Mouse (Mus musculus): ENCODE measurements around the gene Brd3.

Brd3 gene

DNA sequence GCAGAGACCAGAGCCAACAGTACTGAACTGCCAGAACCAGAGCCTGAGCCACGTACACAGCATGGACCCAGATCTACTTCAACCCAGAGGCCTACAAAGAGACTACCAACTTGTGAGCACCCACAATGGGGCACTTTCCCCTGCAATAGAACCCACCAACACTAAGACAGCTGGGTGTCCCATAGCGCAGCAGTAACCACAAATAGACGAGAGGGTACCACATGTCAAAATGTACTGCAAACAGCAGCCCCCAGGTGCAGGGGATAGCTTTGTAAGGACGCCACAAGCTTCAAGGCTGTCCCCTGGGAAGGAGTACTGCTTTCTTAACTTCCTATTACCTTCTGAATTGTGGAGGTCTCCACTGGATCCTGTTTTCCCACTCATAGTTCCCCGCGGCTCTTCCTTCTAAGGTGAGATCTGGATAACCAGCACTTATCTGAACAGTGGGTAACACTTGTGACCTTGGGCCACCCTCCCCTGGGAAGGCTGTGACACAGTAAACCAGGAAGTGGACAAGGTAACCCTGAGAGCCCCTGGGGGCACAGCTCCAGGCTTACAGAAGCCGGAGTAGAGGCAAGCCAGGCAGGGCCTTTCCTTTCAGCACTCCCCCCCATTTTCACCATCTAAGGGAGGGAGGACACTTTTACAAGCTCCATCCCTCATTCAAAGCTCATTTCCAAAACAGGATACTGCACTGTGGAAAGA, 34.2 kb downstream of the Brd3 start:
- DNase-seq (ENCODE audit: low read depth in 2 of 2, low spot score in 2 of 2): no peak

DNA sequence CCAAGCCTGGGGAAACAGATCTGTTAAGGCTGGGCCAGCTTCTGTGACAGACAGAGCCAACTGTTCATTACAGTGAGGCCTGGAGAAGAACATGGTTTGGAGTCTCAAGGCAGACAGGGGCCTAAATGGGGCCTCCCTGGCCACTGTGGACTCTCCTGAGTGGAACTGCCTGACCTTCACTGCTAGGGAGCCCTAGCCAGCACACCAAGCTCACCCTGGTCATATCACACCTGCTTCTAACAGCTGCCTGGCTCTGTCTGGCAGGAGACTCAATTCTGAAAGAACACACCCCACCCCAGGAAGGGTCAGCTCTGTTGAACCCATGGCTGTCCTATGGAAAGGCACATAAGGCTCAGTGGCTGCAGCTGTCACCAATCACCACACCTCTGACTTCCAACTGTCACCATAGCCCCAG, 36.3 kb downstream of the Brd3 start:
- no peak for DNase-seq (ENCODE audit: low read depth in 2 of 2, low spot score in 2 of 2)

DNA sequence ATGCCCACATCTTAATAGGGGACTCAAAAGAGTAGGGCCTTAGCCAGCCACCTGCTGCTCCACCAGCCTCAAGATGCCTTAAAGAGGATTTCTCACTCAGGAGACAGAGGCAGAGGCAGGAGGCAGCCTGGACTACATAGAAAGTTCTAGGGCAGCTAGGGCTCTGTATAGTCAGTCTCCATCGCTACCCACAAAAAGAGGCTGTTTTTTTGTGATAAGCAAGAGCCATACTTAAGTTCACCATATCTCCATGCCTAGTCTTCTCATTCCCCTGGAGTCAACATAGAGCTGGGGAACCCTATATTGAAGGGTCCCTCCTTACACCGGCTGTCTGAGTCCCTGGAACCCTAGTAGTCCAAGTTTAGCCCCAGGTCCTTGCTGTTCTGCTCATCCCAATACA, 36.9 kb downstream of the Brd3 start:
- DNase-seq (ENCODE audit: low read depth in 2 of 2, low spot score in 2 of 2): no peak

DNA sequence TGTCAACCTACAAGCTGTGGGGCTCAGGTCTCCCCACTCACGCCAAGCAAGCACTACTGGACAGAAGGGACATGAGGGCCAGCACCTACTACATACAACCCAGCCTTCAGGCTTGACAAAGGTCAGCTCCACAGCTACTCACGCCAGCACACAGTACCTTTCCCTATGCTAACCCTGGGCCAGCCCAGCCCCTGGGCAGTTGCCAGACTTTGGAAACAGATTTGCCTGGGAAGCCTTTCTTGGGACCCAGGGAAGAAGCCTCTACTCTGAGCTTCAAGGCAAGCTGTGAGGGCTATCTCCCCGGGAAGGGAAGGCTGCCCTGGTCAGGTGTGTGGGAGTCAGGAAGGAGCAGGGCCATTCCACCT, 37.5 kb downstream of the Brd3 start:
- DNase-seq (ENCODE audit: low read depth in 2 of 2, low spot score in 2 of 2): no peak

GRCm38 (mm10) chr2:27469292-27469990, 38.0 kb downstream of the Brd3 start:
- DNase-seq (ENCODE audit: low read depth in 2 of 2, low spot score in 2 of 2): no peak

- DNase-seq (ENCODE audit: low read depth in 2 of 2, low spot score in 2 of 2): no peak
Measured at GRCm38 (mm10) chr2:27462901-27463300, 44.6 kb downstream of the Brd3 start.

DNA sequence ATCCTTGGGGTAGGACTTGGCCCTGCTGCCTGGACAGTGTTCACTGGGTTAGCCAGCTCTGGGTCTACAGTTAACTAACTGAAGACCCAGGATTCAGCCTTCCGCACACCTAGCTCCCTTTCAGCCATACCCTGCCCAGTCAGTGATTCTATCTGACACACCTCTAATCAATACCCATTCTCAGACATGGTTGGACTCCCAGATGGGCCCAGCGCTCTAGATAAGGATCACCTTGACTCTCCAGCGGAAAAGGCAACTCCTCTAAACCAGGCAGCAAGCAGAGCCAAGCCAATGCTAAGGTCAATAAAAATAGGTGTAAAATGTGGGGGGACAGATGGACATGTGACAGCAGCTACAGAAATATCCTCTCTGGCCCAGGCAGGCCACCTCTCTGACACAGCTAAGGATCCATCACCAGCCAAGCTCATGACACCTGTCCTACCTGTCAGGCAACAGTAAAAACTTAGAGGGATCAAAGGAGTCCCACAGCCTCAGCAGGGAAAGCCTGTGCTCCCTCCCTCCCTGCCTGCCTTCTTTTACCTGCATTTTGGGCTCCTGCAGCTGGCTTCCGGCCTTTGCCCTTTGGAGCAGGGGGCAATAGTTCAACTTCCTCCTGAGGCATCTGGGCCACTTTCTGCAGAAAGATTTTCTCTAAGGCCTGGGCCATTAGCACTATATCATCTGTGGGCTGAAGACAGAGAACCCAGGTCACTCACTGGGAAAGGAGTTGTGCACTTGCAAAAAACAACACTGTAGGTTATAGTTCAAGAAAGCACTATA, 45.4 kb downstream of the Brd3 start:
- no peak for DNase-seq (ENCODE audit: low read depth in 2 of 2, low spot score in 2 of 2)

DNA sequence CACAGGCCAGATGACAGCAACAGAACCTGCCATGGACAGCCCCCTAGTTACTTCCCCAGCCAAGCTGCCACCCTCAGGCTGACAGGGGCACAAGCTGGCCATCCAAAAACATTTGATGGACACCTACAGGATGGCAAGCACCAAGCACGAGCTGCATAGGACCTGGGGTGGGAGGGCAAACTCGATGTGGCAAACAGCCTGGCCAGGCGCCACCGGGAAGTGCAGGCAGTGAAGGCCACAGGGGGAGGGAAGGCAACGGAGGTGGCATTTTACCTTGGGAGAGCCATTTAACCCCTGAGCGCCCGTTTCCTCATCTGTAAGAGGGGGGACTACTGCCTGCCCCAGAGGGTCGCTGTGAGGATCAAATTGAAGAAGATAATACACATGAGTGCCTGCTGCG, 46.8 kb downstream of the Brd3 start:
- DNase-seq (ENCODE audit: low read depth in 2 of 2, low spot score in 2 of 2): no peak

DNA sequence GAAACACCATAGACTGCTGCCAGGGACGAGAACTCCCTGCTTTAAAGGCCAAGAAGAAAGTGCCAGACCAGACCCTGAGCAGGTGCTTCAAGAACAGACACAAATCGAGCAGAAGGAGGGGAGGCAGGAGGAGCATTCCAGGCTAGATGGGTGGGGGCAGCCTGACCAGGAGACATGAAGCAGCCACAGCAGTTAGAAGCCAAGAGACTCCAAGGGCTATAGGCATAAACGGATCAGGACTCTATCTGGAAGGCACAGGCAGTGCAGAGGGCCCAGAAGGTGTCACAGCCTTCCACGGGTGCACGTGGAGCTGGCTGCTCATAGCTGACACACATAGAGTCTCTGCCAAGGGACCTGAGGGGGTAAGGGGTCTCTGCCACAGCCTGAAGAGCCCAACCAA, 47.3 kb downstream of the Brd3 start:
- no peak for DNase-seq (ENCODE audit: low read depth in 2 of 2, low spot score in 2 of 2)

- DNase-seq (ENCODE audit: low read depth in 2 of 2, low spot score in 2 of 2): no peak
Measured at GRCm38 (mm10) chr2:27459735-27460134, 47.7 kb downstream of the Brd3 start.

DNA sequence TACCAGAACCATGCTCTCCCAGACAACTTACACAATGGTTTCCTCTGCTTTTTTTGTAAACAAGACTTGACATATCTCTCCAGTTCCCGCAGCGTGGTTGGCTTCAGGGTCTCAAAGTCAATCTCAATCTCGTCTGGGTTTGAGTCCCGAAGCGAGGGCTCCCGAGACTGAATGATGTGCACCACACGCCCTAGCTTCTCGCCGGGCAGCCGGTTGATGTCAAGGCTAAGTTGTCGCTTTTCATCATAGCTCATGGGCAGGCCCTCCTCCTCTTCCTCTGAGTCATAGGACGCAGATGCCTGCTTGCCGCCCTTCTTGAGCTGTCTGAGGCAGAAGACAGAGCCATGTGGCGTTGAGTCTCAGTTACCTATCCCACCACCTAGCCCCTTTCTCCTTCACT, 57.2 kb downstream of the Brd3 start:
- no peak for DNase-seq (ENCODE audit: low read depth in 2 of 2, low spot score in 2 of 2)

DNA sequence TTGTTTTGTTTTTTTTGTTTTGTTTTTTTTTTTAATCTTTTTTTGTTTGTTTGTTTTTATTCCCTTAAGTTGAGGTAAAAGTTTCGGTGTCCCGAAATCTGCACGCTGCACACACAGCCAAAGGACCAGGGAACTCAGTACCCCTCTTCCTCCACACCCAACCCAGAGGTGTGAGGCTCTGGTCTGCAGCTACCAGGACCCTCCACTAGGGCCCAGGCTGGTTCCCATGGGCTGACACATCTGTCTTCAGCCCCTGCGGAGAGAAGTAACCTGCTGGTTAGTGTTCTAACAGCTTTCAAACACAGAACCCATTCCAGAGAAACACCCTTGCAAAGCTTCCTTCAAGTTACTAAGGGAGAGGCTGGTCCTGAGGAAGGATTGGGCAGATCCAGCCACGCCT, 59.7 kb downstream of the Brd3 start:
- DNase-seq (ENCODE audit: low read depth in 2 of 2, low spot score in 2 of 2): no peak

GRCm38 (mm10) chr2:27446812-27447211, 60.6 kb downstream of the Brd3 start:
- DNase-seq (ENCODE audit: low read depth in 2 of 2, low spot score in 2 of 2): no peak

DNA sequence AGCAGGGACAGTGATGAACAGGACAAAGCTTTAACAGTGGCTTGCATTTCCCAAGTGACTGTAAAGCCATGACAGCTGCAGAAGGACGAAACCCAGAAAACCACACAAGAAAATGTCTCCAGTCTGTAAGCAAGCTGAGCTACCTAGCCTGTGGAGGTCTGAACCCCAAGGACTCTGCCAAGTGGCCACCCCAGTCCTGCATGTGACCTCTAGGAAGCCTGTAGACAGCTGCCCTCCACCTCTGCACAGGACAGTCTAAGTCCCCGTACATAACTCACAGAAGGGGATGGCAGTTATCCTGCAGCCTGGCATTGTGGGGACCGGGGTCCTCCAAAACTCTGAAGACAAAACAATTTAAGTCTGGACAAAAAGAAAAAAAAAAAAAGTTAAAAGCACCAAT, 61.6 kb downstream of the Brd3 start:
- DNase-seq (ENCODE audit: low read depth in 2 of 2, low spot score in 2 of 2): no peak

DNA sequence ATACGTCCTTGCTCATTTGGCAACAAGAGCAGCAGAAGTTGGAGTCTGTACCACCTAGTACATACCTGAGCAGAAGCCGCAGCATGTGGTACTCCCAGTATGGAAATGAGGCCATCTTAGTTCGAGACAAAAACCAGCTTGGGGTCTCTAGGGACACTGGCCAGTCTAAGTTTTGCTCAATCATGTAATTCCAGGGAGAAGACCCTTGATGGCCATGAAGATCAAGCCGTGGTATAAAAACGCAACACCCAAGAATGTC, 64.1 kb downstream of the Brd3 start:
- no peak for DNase-seq (ENCODE audit: low read depth in 2 of 2, low spot score in 2 of 2)

GRCm38 (mm10) chr2:27442708-27443449, 64.6 kb downstream of the Brd3 start:
- DNase-seq (ENCODE audit: low read depth in 2 of 2, low spot score in 2 of 2): no peak

DNA sequence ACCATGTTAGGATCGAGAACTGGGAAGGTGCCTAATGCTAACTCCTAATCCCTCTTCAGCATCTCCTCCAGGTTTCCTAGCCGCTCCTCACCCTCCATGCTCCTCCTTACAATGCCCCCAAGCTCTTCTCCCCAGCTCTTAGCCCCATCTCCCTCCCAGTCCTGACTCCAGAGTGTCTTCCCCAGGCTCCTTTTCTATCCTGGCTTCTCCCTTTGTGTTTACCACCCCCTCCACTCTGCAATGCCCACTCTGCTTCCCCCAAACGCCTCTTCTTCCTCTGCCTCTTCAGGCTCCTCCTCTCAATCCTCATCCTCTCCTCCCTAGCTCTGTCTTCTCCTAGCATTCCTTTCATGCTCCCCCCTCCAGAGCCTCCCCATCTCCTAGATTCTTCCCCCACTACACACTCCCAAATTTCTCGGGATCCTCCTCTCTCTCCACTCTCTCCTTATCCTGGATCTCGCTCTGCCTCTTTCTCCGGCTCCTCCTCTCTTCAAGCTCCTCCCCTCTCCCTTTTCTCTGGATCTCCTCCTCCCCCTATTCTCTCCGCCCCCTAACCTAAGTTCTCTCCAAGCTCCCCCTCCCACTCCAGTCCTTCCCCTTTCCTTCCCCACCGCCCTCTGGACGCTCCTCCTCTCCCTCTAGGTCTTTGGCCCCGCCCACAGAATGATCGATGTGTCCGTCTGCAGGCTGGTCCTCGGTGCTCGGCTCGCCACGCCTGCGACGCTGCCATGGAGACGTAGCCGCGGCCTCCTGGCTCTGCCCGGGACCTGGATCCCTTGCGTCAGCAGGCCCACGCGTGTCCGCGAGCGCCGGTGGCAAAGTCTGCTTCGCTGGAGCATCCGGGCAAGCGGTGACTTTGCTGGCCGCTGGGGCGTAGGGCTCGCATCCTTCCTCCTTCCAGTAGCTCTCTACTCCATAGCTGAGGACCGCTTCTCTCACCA, 65.4 kb downstream of the Brd3 start, which contains the start of gene Brd3os:
Gene Brd3os, plus strand, starts transcription at position 558 of the 941 bp plus-strand sequence.
- peak; percentile 40 to 54 for DNase-seq (ENCODE audit: low read depth in 2 of 2, low spot score in 2 of 2)

DNA sequence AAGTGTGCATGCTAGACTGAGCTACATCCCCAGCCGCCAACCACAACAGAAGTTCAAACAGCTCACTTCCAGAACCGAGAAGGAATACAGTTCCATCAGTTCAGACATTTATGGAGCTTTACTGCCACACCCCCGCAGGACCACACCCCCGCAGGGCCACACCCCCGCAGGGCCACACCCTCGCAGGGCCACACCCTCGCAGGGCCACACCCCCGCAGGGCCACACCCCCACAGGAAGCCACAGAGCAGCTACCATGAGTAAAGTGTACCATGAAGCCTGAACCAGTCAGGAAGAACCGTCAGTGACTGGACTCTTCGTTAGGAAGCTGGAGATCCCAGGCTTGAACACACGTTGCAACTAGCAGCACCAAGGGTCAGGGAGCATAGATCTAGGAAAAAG, 69.2 kb downstream of the Brd3 start:
- peak in 1 of 2 experiments; percentile 33 for DNase-seq (ENCODE audit: low read depth in 2 of 2, low spot score in 2 of 2)

GRCm38 (mm10) chr2:27437876-27438275, 69.6 kb downstream of the Brd3 start:
- DNase-seq (ENCODE audit: low read depth in 2 of 2, low spot score in 2 of 2): no peak

DNA sequence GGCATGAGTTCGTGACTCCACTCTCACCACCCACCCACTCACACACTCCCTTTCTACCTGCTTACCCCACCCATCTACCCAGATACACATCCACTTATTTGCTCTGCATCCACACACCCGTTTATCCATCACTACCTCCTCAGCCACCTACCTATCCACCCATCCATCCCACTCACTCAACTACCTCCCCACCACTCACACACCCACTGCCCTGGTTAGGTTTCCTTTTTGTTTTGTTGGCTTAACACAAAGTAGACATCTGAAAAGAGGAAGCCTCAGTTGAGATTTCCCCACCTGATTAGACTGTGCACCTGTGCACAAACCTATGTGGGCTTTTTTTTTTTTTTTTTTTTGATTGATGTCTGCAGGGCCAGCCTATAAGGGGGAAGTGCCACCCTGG, 74.9 kb downstream of the Brd3 start:
- DNase-seq (ENCODE audit: low read depth in 2 of 2, low spot score in 2 of 2): no peak

GRCm38 (mm10) chr2:27430621-27431020, 76.8 kb downstream of the Brd3 start:
- no peak for DNase-seq (ENCODE audit: low read depth in 2 of 2, low spot score in 2 of 2)

Data from CD8-positive naive resting alpha-beta T cell, adult 2 months (primary cell).